Mouse (Mus musculus) cerebellum, postnatal 14 days (tissue): ENCODE data around the gene Ciao1.
A peak's percentile ranks its signal among the peaks of the same experiment; 100 is the strongest.
"Not testable (repeated sequence)": the region's sequence is repeated elsewhere in the genome, so short reads cannot be mapped to it uniquely, and the experiment has no call there.

Experiments
- DNase-seq, 2 experiments: peaks; one replicate each; pipeline ENCODE4 v3.0.0; 2021; ENCODE audit warnings: mixed read lengths in 2 of 2

The Ciao1 gene

GRCm38 (mm10) chr2:127247592-127248333, at the start of gene Ciao1, which contains the start of gene Tmem127:
Gene Ciao1 (minus strand): TSS chr2:127247816.
Gene Tmem127 (plus strand): TSS chr2:127247908.
- peak; percentile 98 for DNase-seq

- no peak for DNase-seq
Observed at GRCm38 (mm10) chr2:127297001-127297805, 49.6 kb upstream of the Ciao1 start.

- DNase-seq = no peak
Observed at GRCm38 (mm10) chr2:127292250-127292649, 44.6 kb upstream of the Ciao1 start.

GRCm38 (mm10) chr2:127278162-127278561, 30.5 kb upstream of the Ciao1 start:
- no peak for DNase-seq

- no peak for DNase-seq
Observed at GRCm38 (mm10) chr2:127275551-127276320, 28.1 kb upstream of the Ciao1 start.

- DNase-seq = no peak
Observed at GRCm38 (mm10) chr2:127274590-127274989, 27.0 kb upstream of the Ciao1 start.

- DNase-seq = no peak
Observed at GRCm38 (mm10) chr2:127272806-127273205, 25.2 kb upstream of the Ciao1 start.

GRCm38 (mm10) chr2:127272049-127272448, 24.4 kb upstream of the Ciao1 start:
- DNase-seq = not testable (repeated sequence)

GRCm38 (mm10) chr2:127271042-127271515, 23.5 kb upstream of the Ciao1 start:
- DNase-seq = peak; percentile 53 to 68

GRCm38 (mm10) chr2:127270300-127271041, 22.9 kb upstream of the Ciao1 start:
- peak; percentile 88 to 92 for DNase-seq

GRCm38 (mm10) chr2:127269491-127270299, 22.1 kb upstream of the Ciao1 start, which contains the start of gene Stard7:
Gene Stard7 (plus strand): TSS chr2:127270218.
- peak; percentile 96 for DNase-seq

- no peak for DNase-seq
Observed at GRCm38 (mm10) chr2:127267854-127268253, 20.2 kb upstream of the Ciao1 start.

GRCm38 (mm10) chr2:127262480-127262879, 14.9 kb upstream of the Ciao1 start:
- no peak for DNase-seq

- DNase-seq = no peak
Observed at GRCm38 (mm10) chr2:127259340-127259739, 11.7 kb upstream of the Ciao1 start.

- DNase-seq = no peak
Observed at GRCm38 (mm10) chr2:127255294-127255693, 7.7 kb upstream of the Ciao1 start.

- no peak for DNase-seq
Observed at GRCm38 (mm10) chr2:127254604-127255134, 7.1 kb upstream of the Ciao1 start.

GRCm38 (mm10) chr2:127252787-127253186, 5.2 kb upstream of the Ciao1 start:
- no peak for DNase-seq

- peak in 1 of 2 experiments; percentile 15 for DNase-seq
Observed at GRCm38 (mm10) chr2:127251880-127252527, 4.4 kb upstream of the Ciao1 start.

GRCm38 (mm10) chr2:127251457-127251856, 3.8 kb upstream of the Ciao1 start:
- DNase-seq = no peak

GRCm38 (mm10) chr2:127250291-127251008, 2.8 kb upstream of the Ciao1 start:
- DNase-seq = peak in 1 of 2 experiments; percentile 27
